Mouse (Mus musculus): ENCODE results near the gene Tbc1d21.
A peak's percentile ranks its signal among the peaks of the same experiment; 100 is the strongest.

Tbc1d21 gene

GRCm38 (mm10) chr9:58370355-58370754 is at the start of gene Tbc1d21:
TSS of gene Tbc1d21 (minus strand) at chr9:58370455.
- no peak for DNase-seq (ENCODE audit: low read depth, low spot score)

GRCm38 (mm10) chr9:58411556-58411955 is 41.3 kb upstream of the Tbc1d21 start:
- no peak for DNase-seq (ENCODE audit: low read depth, low spot score)

GRCm38 (mm10) chr9:58410057-58410735 is 39.9 kb upstream of the Tbc1d21 start:
- no peak for DNase-seq (ENCODE audit: low read depth, low spot score)

GRCm38 (mm10) chr9:58409247-58409646 is 39.0 kb upstream of the Tbc1d21 start:
- DNase-seq (ENCODE audit: low read depth, low spot score) = no peak

GRCm38 (mm10) chr9:58404412-58404811 is 34.2 kb upstream of the Tbc1d21 start:
- no peak for DNase-seq (ENCODE audit: low read depth, low spot score)

- DNase-seq (ENCODE audit: low read depth, low spot score) = no peak
Measured at GRCm38 (mm10) chr9:58401371-58402082, 31.3 kb upstream of the Tbc1d21 start.

- no peak for DNase-seq (ENCODE audit: low read depth, low spot score)
Measured at GRCm38 (mm10) chr9:58399609-58400008, 29.4 kb upstream of the Tbc1d21 start.

GRCm38 (mm10) chr9:58394605-58395004 is 24.4 kb upstream of the Tbc1d21 start:
- no peak for DNase-seq (ENCODE audit: low read depth, low spot score)

GRCm38 (mm10) chr9:58393875-58394274 is 23.6 kb upstream of the Tbc1d21 start:
- no peak for DNase-seq (ENCODE audit: low read depth, low spot score)

GRCm38 (mm10) chr9:58388381-58388780 is 18.1 kb upstream of the Tbc1d21 start:
- DNase-seq (ENCODE audit: low read depth, low spot score) = no peak

- DNase-seq (ENCODE audit: low read depth, low spot score) = no peak
Measured at GRCm38 (mm10) chr9:58378878-58379277, 8.6 kb upstream of the Tbc1d21 start.

- no peak for DNase-seq (ENCODE audit: low read depth, low spot score)
Measured at GRCm38 (mm10) chr9:58373912-58374431, 3.7 kb upstream of the Tbc1d21 start.

GRCm38 (mm10) chr9:58371914-58372313 is 1.7 kb upstream of the Tbc1d21 start:
- DNase-seq (ENCODE audit: low read depth, low spot score) = no peak

- DNase-seq (ENCODE audit: low read depth, low spot score) = peak; percentile 19
Measured at GRCm38 (mm10) chr9:58369644-58370043, 611 bp downstream of the Tbc1d21 start.

GRCm38 (mm10) chr9:58364325-58364724 is 5.9 kb downstream of the Tbc1d21 start:
- no peak for DNase-seq (ENCODE audit: low read depth, low spot score)

- DNase-seq (ENCODE audit: low read depth, low spot score) = no peak
Measured at GRCm38 (mm10) chr9:58361956-58362355, 8.3 kb downstream of the Tbc1d21 start.

- no peak for DNase-seq (ENCODE audit: low read depth, low spot score)
Measured at GRCm38 (mm10) chr9:58361373-58361772, 8.9 kb downstream of the Tbc1d21 start.

- no peak for DNase-seq (ENCODE audit: low read depth, low spot score)
Measured at GRCm38 (mm10) chr9:58355262-58356050, 14.8 kb downstream of the Tbc1d21 start.

GRCm38 (mm10) chr9:58354701-58355100 is 15.6 kb downstream of the Tbc1d21 start:
- no peak for DNase-seq (ENCODE audit: low read depth, low spot score)

- DNase-seq (ENCODE audit: low read depth, low spot score) = no peak
Measured at GRCm38 (mm10) chr9:58353224-58353623, 17.0 kb downstream of the Tbc1d21 start.

GRCm38 (mm10) chr9:58347795-58348194 is 22.5 kb downstream of the Tbc1d21 start:
- no peak for DNase-seq (ENCODE audit: low read depth, low spot score)

- DNase-seq (ENCODE audit: low read depth, low spot score) = no peak
Measured at GRCm38 (mm10) chr9:58346498-58346897, 23.8 kb downstream of the Tbc1d21 start.

Measured in c-Kit-negative CD71-positive TER-119-positive erythroid progenitor cells, embryonic 14.5 days (primary cell).